Mouse (Mus musculus): ENCODE results near the gene Tnfrsf19.
A peak's percentile ranks its signal among the peaks of the same experiment; 100 is the strongest.

Tnfrsf19 gene

GRCm38 (mm10) chr14:61019880-61020279 lies 26.4 kb downstream of the Tnfrsf19 start:
- no peak for DNase-seq

GRCm38 (mm10) chr14:61014544-61014943 lies 31.7 kb downstream of the Tnfrsf19 start:
- DNase-seq, result no peak

- DNase-seq, result peak; percentile 79 to 87
Measured at GRCm38 (mm10) chr14:61012397-61012931, 33.8 kb downstream of the Tnfrsf19 start.

DNA sequence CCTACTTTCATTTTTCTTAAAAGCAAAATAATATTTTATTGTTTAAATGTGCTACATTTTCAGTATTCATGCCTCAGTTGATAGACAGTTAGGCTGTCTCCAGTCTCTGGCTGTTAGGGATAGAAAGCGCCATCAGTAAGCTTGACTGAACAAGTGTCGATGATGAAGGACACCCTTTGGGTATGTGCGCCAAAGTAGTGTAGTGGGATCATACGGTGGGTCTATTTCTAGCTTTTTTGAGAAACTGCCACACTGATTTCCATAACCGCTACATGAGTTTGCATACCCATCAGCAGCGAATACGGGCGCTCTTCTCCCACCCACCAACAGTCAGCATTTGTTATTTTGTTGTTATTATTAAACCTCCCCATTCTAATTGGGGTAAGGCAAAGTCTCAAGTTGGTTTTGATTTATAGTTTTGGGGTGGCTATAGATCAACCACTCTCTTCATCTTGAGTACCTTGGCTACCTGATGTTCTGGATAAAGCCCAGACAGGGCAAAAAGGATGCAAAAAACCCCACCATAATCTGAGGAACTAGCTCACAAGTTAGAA lies 34.6 kb downstream of the Tnfrsf19 start:
- no peak for DNase-seq

- DNase-seq, result no peak
Measured at GRCm38 (mm10) chr14:61005127-61005837, 41.0 kb downstream of the Tnfrsf19 start.

- DNase-seq, result no peak
Measured at GRCm38 (mm10) chr14:61003676-61004075, 42.6 kb downstream of the Tnfrsf19 start.

DNA sequence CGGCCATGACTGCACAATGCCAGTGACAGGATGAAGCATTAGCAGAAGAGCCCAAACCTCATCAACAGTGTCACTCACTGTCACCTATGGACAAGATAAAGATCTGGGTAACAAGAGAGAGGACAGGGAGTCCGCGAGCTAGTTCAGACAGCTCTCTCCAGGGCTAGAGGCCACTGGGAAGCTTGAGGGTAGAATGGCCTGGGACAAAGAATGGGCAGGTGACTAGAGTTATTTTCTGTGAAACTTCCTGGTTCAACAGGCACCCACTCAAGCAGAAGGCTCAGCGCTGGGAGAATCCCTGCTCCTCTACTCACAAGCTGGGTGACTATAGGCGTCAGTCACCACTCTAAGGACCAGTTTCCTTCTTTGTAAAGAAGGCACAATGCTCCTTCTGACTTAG lies 46.2 kb downstream of the Tnfrsf19 start:
- DNase-seq, result no peak

GRCm38 (mm10) chr14:60996556-60996955 lies 49.7 kb downstream of the Tnfrsf19 start:
- DNase-seq, result no peak

DNA sequence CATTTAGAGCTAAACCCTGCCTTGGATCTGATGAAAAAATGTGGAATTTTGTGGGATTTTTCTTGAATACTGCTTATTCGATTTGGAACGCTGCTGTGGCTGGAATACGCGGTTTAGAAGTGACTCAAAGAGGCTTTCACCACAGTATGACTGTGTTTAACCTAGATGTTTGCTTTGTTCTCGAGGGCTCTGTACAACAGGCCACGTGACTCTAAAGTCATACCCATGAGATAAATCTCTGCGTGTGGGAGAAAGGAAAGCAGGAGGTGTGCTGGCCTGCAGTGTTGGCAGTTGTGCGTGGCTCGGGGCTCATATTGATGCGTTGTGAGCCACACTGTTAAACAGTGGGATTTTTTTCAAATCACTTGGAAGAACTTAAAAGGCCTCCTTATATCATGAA lies 52.8 kb downstream of the Tnfrsf19 start:
- no peak for DNase-seq

DNA sequence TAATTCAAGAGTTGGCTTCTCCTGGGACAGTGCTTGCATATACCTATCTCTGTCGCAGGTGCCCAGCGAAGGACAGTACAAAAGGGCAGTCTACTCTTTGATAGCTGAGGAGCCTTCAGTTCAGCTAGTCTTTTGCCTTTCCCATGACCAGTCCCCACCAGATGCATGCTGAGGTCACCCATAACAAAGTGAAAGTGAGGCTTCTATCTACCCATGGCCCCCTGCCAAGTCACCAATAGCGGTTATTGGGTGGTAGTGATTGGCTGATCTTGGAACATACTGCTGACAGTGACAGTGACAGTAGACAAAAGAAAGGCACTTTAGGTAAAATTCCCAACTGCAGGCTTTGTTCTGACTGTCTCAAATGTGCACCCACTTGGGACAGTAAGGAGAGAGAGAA lies 53.2 kb downstream of the Tnfrsf19 start:
- no peak for DNase-seq

DNA sequence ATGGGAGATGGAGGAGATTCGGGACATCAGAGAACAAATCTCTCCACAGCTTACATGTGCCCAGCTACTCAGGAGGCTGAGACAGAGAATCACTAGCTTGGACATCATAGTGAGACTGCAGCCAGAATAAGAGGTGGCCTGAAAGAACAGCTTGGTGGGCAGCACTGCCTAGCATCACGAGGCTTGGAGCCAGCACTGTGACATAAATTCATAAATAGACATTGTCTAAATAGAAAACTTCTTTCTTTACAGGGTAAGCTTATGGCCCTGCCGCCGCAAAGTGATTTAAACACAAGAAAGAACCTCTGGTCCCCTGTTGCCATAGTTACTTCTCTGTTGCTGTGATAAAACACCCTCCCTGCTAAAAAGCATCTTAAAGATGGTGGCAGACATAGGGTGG lies 54.1 kb downstream of the Tnfrsf19 start:
- no peak for DNase-seq

DNA sequence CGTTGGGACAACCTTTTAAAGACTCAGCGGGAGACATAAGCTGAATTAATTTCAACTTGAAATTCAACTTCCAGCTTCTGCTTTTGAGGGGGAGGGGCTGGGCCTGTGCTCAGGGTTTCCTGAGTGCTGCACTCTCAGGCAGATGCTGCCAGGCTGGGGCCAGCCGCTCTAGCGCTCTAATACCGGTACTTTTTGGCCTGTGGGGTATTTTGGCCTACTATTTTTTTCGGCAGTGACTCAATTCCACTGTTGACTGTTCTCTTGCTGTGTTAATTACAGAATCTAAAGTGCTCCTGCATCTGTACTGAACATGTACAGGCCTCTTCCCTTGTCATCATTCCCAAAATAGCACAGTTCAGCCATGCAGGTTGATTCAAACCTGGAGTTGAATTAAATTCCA lies 58.1 kb downstream of the Tnfrsf19 start:
- no peak for DNase-seq

DNA sequence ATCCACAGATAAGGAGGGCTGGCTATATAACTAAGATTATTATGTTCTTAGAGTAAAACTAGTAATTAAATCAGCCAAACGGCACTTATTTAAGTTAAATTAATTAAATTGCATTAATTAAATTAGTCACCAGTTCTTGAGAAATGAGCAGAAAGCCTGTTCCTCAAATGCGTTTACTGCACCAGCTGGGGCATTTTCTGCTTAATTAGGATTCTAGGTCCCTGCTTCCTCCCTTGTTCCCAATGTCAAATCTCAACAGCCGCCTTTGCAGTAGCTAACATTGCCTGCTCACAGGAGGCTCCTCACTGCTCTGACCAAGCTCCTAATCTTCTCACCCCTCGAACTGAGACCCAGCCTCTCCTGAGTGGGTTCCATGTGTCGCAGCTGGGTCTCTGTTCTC lies 59.4 kb downstream of the Tnfrsf19 start:
- no peak for DNase-seq

DNA sequence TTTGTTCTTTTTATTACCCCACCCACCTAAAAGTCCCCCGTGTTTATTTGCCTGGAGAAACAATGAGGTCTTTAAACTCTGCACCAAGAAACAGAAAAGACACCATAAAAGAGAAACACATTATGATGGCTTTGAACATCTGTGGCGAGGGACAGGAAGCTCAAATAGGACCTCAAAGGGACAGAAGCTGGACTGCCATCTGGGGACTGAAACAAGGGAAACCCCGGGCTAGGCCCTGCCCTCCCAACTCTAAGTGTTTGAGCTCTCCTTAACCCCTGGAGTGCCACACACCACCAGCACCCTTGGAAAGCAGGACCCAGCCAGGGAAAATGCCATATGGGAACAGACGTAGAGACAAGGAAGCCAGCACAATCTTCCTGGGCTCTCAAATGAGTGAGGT lies 61.2 kb downstream of the Tnfrsf19 start:
- no peak for DNase-seq

GRCm38 (mm10) chr14:60984266-60984665 lies 62.0 kb downstream of the Tnfrsf19 start:
- no peak for DNase-seq

GRCm38 (mm10) chr14:60982126-60982525 lies 64.2 kb downstream of the Tnfrsf19 start:
- DNase-seq, result no peak

- DNase-seq, result peak; percentile 60
Measured at GRCm38 (mm10) chr14:60980244-60980887, 65.9 kb downstream of the Tnfrsf19 start.

DNA sequence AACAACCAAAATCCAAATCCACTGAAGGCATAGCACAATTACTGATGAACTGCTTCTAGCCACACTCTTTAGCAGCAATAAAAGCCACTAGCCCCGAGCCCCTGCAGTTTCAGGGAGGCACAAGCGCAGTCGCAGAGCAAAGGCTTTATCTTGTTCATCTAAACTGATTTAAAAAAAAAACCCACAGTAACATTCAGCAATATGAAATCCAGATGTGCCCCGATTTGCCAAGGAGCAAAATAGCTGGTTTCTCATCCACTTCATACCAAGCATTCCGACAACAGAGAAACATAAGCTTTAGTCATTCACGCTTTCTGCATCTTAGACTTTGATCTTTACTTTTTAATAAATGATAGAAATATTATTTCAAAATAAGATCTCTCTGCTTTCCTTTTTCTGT lies 68.2 kb downstream of the Tnfrsf19 start:
- DNase-seq, result no peak

DNA sequence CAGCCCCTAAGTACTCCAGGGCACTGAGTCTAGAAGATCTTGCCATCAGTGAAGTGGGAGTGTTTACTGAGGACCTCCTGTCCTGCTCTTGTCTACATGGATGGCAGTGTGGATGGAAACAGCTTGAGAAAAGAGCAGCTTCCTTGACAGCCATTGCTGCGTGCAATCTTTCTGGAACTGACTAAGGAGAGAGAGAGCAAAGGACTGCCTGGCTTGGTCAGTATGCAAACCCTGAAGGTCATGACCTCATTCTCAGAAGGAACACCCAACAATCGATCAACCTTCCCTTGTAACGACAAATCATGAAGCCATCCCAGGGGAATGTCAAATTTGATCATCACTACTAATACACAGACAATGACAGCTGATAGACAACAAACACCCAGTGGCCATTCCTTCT lies 70.1 kb downstream of the Tnfrsf19 start:
- no peak for DNase-seq

DNA sequence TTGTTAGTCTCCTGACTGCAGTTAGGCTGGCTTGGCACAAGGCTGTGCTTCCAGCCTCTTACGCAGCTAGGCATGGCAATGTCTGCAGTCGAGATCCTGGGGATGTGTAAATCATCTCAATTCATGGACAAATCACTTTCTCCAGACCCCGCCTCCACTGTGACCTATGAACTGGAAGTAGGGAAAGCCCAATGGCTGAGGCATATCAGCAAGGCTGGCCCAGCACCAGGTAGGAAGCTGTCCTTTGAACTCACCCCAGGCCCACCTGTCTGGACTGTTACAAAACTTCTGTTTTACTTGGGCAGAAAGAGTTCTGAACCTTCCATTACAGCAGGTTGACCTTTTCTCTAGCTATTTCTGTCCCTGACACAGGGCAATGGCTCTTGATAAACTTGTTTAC lies 70.6 kb downstream of the Tnfrsf19 start:
- no peak for DNase-seq

DNA sequence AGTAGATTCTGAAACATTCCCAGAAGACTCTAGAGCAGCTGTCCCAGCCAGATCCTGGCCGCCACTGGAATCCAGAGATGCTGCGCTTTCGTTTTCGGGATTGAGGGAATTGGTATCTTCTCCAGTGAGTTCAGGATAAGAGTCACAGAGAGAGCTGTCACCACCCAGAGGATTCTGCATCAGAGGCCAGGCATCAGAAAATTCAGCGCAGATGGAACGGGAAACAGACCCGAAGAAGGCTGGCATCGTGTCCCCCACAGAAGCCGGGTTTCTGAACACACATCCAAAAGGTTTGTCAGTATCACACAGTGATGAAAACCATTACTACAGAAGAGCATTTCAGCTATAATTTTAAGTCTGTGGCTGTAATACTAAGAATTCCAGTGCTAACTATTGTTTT lies 75.3 kb downstream of the Tnfrsf19 start:
- no peak for DNase-seq

- no peak for DNase-seq
Measured at GRCm38 (mm10) chr14:60966061-60966460, 80.2 kb downstream of the Tnfrsf19 start.

DNA sequence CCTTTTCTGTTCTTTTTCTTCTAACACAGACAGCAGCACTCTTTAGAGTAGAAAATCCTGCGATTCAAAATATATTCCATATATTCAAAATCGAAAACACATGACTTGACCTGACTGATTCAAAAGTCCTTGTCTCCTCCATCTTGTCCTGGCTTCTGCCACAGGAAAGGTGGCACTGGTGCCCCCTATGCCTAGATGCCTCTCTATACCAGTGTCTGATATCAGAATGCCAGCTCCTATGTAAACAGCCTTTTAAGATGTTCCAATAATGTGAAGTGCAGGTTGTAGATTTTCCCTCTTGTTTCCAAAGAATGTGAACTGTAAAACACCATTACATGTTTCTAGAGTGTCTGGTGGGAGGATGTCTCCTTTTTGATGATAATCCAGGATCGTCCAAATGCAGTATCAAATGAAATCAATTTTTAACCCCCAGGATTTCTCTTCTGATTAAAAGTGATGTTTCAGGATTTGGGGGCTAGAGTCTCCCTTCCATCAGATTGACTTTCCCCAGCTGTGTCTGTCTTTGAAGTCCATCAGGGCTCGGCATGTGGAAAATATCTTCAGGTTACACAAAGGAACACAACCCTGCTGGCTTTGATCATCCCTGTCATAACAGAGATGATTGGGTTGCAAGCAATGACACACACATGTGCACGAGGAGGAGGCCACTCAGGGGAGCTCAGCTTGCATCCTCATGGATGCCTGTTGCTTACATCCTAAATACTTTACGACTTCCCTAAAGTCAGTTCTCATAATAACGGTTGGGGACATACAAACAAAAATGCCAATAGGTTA lies 82.1 kb downstream of the Tnfrsf19 start:
- no peak for DNase-seq
